Mouse (Mus musculus) ES-Bruce4 (cell line): ENCODE data around the gene Mcf2l.

Experiments
- CTCF ChIP-seq: IDR thresholded peaks from one replicate; pipeline ENCODE4 v1.8.1; 2011; ENCODE audit warnings: low read depth, low read length
- EP300 ChIP-seq: IDR thresholded peaks from 2 replicates; pipeline ENCODE4 v1.6.1; 2011; ENCODE audit warnings: low read depth, low read length; ENCODE audit not compliant: insufficient read depth
- POLR2A ChIP-seq: IDR thresholded peaks from one replicate; pipeline ENCODE4 v1.8.1; 2011; ENCODE audit warnings: low read length; ENCODE audit not compliant: insufficient read depth

DNA sequence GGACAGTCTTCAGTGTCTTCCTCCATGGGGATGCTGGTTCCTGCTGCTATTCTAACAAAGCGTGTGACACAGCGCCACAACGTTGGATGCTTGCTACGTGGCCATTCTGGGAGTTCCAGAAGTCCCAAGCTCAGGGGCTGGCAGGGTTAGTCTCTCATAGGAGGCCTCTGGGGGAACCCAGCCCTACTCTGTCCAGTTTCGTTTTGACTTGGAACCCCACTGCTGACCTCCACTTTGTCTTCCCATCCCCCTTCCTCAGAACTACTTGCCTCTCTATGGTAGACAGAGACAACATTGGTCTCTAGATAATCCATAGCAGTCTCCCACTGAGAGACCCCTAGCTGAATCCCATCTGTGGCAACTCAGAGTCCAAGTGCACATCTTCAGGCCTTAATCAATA, 33.0 kb downstream of the Mcf2l start:
- TF ChIP-seq POLR2A (no peak), CTCF (no peak), EP300 (no peak)
